Mouse (Mus musculus) intestine, embryonic 15.5 days (tissue): ENCODE data around the gene Ncam1. TPM values are rescaled to one million over a fixed set of nuclear protein-coding genes. Genes with fewer than 3 reads are reported as not detected.

Source experiments
- ATAC-seq: fragments of 200-750 bp; cut with Nextera tagmentation; 2 replicates; pipeline ENCODE4 v1.8.0; 2017; ENCODE audit warnings: moderate TSS enrichment, moderate library complexity
- H3K27ac ChIP-seq: fragments of 300-500 bp; sonication (generic); 2 replicates; pipeline ENCODE4 v1.5.1; 2015; ENCODE audit warnings: mild to moderate bottlenecking, inconsistent platforms
- H3K27me3 ChIP-seq: fragments of 300-500 bp; sonication (generic); replicated peaks from 2 replicates; pipeline ENCODE4 v1.6.1; 2015; ENCODE audit warnings: inconsistent platforms
- H3K36me3 ChIP-seq: fragments of 300-500 bp; sonication (generic); 2 replicates; pipeline ENCODE4 v1.6.1; 2015; ENCODE audit warnings: inconsistent platforms
- H3K4me1 ChIP-seq: fragments of 300-500 bp; sonication (generic); replicated peaks from 2 replicates; pipeline ENCODE4 v1.6.1; 2015; ENCODE audit warnings: inconsistent platforms
- H3K4me2 ChIP-seq: fragments of 300-500 bp; sonication (generic); replicated peaks from 2 replicates; pipeline ENCODE4 v1.6.1; 2015; ENCODE audit warnings: mild to moderate bottlenecking, inconsistent platforms
- H3K4me3 ChIP-seq: fragments of 300-500 bp; sonication (generic); replicated peaks from 2 replicates; pipeline ENCODE4 v1.5.1; 2015; ENCODE audit warnings: inconsistent platforms
- H3K9ac ChIP-seq: fragments of 300-500 bp; sonication (generic); 2 replicates; pipeline ENCODE4 v1.6.1; 2015; ENCODE audit warnings: inconsistent platforms
- H3K9me3 ChIP-seq: fragments of 300-500 bp; sonication (generic); 2 replicates; pipeline ENCODE4 v1.6.1; 2016; ENCODE audit warnings: inconsistent platforms
- WGBS: fragments of 180-500 bp; shearing (Covaris S2); methylation state at CpG from one replicate; pipeline ENCODE4 v1.1.7; 2015; 5-methylcytosine and 5-hydroxymethylcytosine counted together
- polyA plus RNA-seq: library from polyadenylated mRNA; unstranded; fragments of >200 nt; fragmentation: Nextera tagmentation; extraction: Ambion mirVana; gene quantifications from 2 replicates; pipeline ENCODE4 v1.2.1, GENCODE M21; 2015

Ncam1 gene
- polyA plus RNA-seq, 1 experiment from 2014 or later = 77.5 TPM

DNA sequence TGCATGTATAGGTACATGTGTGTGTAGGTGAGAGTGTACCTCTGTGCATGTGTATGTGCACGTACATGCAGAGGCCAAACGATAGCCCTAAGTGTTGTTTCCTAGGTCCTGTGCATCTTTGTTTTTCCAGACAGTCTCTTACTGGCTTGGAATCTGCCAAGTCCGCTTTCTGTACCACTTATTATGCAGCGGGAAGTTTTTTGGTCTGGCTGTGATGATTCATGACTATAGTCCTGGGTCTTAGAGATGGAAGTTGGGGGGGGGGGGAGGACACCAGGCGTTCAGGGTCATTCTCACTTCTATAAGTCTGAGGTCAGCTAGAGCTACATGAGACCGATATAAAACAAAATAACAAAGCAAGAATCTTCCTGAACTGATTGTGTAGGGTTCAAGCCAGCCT lies 173.8 kb downstream of the Ncam1 start:
- H3K4me1 ChIP-seq = no peaks in the 10 kb centered on the region
- 85% methylated on average over 6 of the region's 6 CpGs for WGBS
- H3K27ac ChIP-seq = no peak overlapping the region
- H3K4me2 ChIP-seq = no peak overlapping the region
- no peaks in the 10 kb centered on the region for H3K36me3 ChIP-seq
- H3K9me3 ChIP-seq = no peaks in the 10 kb centered on the region
- H3K27me3 ChIP-seq = no peaks in the 10 kb centered on the region
- no peak overlapping the region for H3K9ac ChIP-seq
- H3K4me3 ChIP-seq = no peak overlapping the region
- no peak for ATAC-seq

DNA sequence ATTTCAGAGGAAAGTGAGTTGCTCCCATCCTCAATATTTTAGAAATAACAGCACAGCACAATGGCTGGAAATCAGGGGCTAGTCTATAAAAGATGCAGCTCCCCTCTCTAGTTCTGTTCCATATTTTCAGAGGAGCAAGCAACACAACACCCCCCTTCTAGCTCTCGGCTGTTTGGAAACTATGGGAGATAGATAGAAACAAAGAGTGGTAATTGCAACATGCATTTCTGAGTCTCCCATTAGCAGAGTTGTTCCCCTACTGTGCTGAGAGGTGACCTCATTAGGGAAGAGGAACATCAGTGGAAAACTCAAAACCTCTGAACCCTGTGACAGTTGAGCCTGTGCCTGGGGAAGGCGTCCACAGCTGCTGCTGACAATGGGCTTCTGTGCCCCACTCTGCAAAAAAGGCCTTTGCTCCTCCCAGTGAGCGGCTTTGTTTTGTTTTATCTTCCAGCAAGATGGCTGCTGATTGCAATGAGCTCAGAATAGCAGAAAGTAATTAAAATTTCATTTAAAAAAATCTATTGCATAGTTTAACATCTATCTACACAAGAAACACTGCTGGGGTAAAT lies 174.7 kb downstream of the Ncam1 start:
- Histone ChIP-seq H3K36me3 (no peaks in the 10 kb centered on the region), H3K4me2 (no peak overlapping the region), H3K4me1 (no peaks in the 10 kb centered on the region), H3K4me3 (no peak overlapping the region), H3K9ac (no peak overlapping the region), H3K27me3 (no peaks in the 10 kb centered on the region), H3K9me3 (no peaks in the 10 kb centered on the region), H3K27ac (no peak overlapping the region)
- 70% methylated on average over 3 of the region's 3 CpGs for WGBS
- no peak for ATAC-seq

DNA sequence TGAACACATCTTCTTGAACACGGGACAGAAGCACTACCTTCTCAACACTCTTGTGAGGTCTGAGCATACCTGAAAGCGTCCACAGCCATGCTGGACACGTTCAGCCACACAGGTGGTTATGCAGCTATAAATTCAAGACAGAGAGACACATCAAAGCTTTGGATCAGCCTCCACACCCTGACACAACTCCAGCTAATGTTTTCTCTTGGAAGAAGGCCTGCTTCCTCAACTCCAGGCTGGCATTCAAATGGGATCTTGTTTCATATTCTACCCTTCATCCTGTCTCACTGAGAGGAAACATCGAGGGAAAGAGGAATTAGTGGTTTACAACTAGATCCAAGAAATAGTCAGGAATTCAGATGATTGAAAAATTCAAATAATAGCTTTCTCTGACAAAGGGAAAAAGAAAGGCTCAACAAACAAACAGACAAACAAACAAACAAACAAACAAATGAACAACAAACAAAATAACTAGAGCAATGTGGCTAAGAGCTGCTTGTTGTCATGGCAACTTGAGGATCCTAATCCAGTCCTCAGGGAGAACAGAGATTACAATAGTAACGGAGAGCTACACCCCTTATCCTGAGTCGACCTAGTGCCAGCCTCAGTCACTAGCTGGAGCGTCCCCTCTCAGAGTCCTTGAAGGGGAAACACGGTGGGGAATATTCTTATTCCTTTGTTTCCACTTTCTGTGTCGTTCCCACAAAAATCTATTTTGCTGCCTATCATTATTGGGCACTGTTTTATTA lies 175.6 kb downstream of the Ncam1 start:
- 78% methylated on average over 9 of the region's 9 CpGs for WGBS

DNA sequence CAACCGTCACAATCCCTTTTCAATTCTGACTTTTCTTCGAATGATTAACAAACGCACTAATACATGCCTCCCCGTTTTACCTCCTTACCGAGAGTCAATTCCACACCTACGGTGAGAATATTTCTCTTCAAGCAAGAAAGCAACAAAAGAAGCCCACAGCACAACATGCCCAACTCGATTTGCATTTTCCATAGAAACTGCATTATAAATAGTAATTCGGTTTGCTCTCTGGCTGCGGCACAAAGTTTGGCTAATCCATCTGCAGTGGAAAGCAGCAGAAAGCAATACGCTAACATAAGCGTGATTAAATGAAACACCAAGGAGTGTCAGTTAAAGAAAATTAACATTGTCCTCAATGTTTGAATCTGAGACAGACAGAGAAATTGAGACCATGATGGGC lies 177.0 kb downstream of the Ncam1 start:
- H3K4me3 ChIP-seq = no peak overlapping the region
- WGBS = 94% methylated on average over 11 of the region's 11 CpGs
- no peak overlapping the region for H3K27ac ChIP-seq
- ATAC-seq = no peak
- no peaks in the 10 kb centered on the region for H3K36me3 ChIP-seq
- no peak overlapping the region for H3K4me2 ChIP-seq
- no peaks in the 10 kb centered on the region for H3K9me3 ChIP-seq
- no peak overlapping the region for H3K9ac ChIP-seq
- no peaks in the 10 kb centered on the region for H3K4me1 ChIP-seq
- no peaks in the 10 kb centered on the region for H3K27me3 ChIP-seq

More for the DNA sequence above, 175.6 kb downstream of the Ncam1 start:
- Histone ChIP-seq H3K27ac (no peak overlapping the region), H3K9ac (no peak overlapping the region), H3K4me3 (no peak overlapping the region), H3K4me1 (no peaks in the 10 kb centered on the region), H3K9me3 (no peaks in the 10 kb centered on the region), H3K36me3 (no peaks in the 10 kb centered on the region), H3K27me3 (no peaks in the 10 kb centered on the region), H3K4me2 (no peak overlapping the region)
- no peak for ATAC-seq

DNA sequence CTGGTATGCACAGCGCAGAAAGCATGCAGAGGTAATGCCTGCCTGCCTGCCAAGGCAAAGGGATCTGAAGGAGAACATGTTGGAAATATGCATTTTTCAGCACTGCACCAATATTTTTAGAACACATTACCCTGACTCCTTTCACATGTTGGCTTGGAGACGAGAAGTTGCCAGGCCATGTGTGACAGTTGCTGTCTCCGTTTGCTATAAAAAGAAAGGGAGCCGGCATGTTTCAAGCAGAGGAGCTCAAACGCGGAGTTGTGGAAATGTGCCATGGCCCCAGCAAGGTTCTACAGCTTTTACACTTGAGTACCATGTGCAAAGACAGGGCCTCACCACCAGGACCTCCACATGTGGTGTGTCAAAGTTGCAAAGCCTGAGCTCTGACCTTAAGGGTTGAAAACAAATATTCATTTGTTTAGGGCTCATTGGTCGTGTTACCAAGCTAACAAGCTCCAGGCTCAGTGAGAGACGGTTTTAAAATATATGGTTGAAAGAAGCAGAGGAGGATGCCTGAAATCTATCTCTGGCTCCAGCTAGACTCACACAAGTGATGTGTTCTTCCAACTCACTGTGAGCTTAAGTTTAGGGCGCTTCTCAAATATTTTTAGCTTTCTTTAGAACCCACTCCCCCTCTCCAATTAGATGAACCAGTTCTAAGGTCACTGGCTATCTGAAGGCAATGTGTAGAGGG lies 179.9 kb downstream of the Ncam1 start:
- no peaks in the 10 kb centered on the region for H3K27me3 ChIP-seq
- H3K4me3 ChIP-seq = no peak overlapping the region
- no peaks in the 10 kb centered on the region for H3K9me3 ChIP-seq
- no peaks in the 10 kb centered on the region for H3K36me3 ChIP-seq
- no peak overlapping the region for H3K27ac ChIP-seq
- ATAC-seq = no peak
- WGBS = 84% methylated on average over 9 of the region's 9 CpGs
- H3K4me1 ChIP-seq = no peaks in the 10 kb centered on the region
- no peak overlapping the region for H3K9ac ChIP-seq
- no peak overlapping the region for H3K4me2 ChIP-seq

DNA sequence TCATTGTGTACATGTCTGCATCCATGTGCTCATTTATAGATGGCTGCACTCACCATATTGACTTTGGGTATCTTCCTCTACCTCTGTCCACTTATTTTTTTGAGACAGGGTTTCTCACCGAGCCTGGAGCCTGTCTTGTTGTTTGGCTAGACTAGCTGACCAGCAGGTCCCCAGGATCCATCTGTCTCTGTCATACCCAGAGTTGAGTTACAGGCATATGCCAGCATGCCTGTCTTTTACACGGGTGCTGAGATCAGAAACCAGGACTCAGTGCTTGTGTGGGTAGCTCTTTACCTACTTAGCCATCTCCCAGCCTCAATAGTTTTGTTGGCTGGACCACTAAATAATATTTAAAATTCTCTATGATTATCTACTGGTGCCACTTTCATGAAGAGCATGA lies 180.5 kb downstream of the Ncam1 start:
- ATAC-seq = no peak
- Histone ChIP-seq H3K36me3 (no peaks in the 10 kb centered on the region), H3K4me2 (no peak overlapping the region), H3K4me3 (no peak overlapping the region), H3K4me1 (no peaks in the 10 kb centered on the region), H3K9me3 (no peaks in the 10 kb centered on the region), H3K27me3 (no peaks in the 10 kb centered on the region), H3K9ac (no peak overlapping the region), H3K27ac (no peak overlapping the region)
- WGBS = 75% methylated on average over 2 of the region's 2 CpGs

DNA sequence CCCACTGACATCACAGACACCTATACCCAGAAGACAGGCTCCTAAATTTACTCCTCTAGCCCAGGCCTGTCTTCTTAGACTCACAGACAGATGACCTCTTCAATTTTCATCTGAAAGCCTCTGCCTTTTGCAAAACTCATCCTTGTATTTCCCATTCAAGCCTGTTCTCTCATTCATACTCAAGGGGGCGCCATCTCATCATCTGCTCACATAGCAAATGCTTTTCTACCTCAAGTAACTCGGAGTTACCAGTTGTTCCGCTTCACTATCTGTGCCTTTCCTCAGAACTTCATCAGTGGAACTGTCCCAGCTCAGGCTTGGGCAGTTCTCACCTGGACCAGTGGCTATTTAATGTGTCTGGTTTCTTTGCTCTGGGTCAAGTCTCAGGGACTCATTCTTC lies 181.5 kb downstream of the Ncam1 start:
- H3K9ac ChIP-seq = no peak overlapping the region
- H3K4me3 ChIP-seq = no peak overlapping the region
- WGBS = 16% methylated on average over 3 of the region's 3 CpGs
- H3K4me1 ChIP-seq = no peaks in the 10 kb centered on the region
- no peaks in the 10 kb centered on the region for H3K27me3 ChIP-seq
- no peak overlapping the region for H3K27ac ChIP-seq
- H3K36me3 ChIP-seq = no peaks in the 10 kb centered on the region
- no peak overlapping the region for H3K4me2 ChIP-seq
- ATAC-seq = no peak
- no peaks in the 10 kb centered on the region for H3K9me3 ChIP-seq

DNA sequence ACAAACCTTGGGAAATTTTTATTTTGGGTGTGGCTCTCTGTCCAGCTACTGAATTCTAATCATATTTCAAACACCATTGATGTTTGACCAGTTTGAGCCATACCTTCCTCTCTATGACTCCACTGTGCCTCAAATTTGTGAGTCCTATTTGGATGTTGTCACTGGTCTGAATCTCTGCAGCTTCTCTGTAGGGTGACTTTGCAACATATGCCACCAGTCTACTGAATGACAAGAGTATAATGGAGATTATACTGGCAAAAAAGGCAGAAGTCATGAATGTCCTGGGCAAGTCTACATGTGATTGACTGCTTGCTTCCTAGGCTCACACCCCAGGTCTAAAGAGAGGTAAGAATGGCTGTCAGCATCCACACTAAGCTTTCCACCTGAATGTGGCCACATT lies 186.3 kb downstream of the Ncam1 start:
- Histone ChIP-seq H3K36me3 (no peaks in the 10 kb centered on the region), H3K4me2 (no peak overlapping the region), H3K27me3 (no peaks in the 10 kb centered on the region), H3K4me3 (no peak overlapping the region), H3K4me1 (no peaks in the 10 kb centered on the region), H3K27ac (no peak overlapping the region), H3K9me3 (no peaks in the 10 kb centered on the region), H3K9ac (no peak overlapping the region)
- ATAC-seq = no peak

DNA sequence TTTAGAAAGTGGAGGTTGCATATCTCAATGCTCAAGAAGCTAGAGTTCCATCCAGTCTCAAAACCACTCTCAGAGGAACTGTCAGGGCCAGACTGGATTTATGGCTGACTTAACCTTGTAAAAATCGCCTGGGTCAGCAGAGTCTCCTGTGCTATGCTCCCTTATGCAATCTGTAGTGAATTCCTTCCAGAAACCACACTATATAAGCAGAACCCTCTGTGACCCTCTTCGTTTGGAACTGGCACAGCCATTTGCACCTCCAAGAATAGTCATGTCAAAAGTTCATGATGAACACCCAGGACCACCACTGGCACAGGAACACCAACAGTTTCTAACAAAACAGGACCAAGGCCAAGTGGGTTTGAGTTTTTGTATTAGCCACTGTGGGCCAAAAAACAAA lies 190.5 kb downstream of the Ncam1 start:
- Histone ChIP-seq H3K27ac (no peak overlapping the region), H3K4me3 (no peak overlapping the region), H3K4me2 (no peak overlapping the region), H3K4me1 (no peaks in the 10 kb centered on the region; the same call in 1 of the 2 replicates), H3K9ac (no peak overlapping the region), H3K36me3 (no peaks in the 10 kb centered on the region), H3K9me3 (no peaks in the 10 kb centered on the region), H3K27me3 (no peaks in the 10 kb centered on the region)
- WGBS = 55% methylated on average over 2 of the region's 2 CpGs
- ATAC-seq = no peak

DNA sequence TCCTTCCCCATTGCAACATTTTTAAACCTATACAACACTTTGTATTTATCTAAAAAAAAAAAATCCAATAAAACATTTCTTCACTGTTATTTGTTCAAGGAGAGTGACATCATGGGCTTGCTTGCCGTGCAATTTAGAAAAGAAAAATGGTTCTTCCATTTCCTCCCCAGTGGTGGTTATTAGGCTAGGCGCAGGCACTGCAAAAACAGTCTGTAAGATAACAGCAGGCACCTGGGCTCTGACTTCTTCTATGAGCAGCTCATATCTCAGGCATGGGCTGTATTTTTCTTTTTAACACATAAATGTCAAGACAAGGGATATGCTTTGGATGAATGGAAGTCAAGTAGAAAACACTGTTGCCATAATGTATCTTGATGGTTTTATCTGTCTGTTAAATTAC lies 192.0 kb downstream of the Ncam1 start:
- Histone ChIP-seq H3K9ac (no peak overlapping the region), H3K36me3 (no peaks in the 10 kb centered on the region), H3K9me3 (no peaks in the 10 kb centered on the region), H3K27me3 (no peaks in the 10 kb centered on the region), H3K27ac (no peak overlapping the region), H3K4me3 (no peak overlapping the region), H3K4me2 (no peak overlapping the region), H3K4me1 (no peaks in the 10 kb centered on the region; the same call in 1 of the 2 replicates)
- 15% methylated on average over 2 of the region's 2 CpGs for WGBS
- ATAC-seq = no peak

DNA sequence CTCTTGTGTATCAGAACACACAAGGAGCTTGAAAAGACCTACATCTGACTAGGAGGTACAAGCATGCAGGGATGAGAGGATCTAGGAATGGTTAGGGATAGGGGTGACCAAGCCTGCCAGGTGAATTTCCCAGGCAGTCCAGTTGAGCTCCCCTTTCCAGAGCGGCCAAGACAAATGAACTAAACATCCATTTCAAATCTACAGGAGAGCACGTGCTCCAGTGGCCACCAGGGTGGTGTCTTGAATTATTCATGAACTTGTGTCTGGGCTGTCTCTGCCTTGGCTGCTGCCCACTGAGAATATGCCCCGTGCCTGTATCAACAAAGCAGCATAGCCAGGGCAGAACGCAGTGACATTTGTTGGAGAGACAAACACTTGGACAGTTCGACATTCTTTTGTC lies 192.4 kb downstream of the Ncam1 start:
- Histone ChIP-seq H3K36me3 (no peaks in the 10 kb centered on the region), H3K4me2 (no peak overlapping the region), H3K27ac (no peak overlapping the region), H3K9ac (no peak overlapping the region), H3K4me3 (no peak overlapping the region), H3K27me3 (no peaks in the 10 kb centered on the region), H3K4me1 (no peaks in the 10 kb centered on the region; the same call in 1 of the 2 replicates), H3K9me3 (no peaks in the 10 kb centered on the region)
- 38% methylated on average over 5 of the region's 5 CpGs for WGBS
- no peak for ATAC-seq

DNA sequence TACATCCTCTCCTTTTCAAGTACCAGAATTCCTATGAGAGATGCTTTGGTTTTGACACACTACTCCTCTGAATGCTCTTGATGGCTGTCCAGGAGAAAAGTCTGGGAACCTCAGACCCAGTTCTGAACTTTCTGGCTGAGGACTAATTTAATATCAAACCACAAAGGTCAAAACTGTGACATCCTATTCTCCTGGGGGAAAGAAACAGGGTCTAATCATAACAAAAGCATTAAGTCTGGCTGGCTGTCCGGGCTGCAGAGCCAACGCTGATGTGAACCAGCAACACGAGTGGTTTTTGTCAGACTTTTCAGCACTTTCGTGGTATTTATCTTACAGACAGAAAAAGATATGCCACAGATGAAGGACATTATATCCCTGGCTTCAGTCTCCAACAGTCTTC lies 192.9 kb downstream of the Ncam1 start:
- WGBS = 36% methylated on average over 4 of the region's 4 CpGs
- Histone ChIP-seq H3K4me2 (no peak overlapping the region), H3K36me3 (no peaks in the 10 kb centered on the region), H3K4me1 (no peaks in the 10 kb centered on the region; the same call in 1 of the 2 replicates), H3K9me3 (no peaks in the 10 kb centered on the region), H3K4me3 (no peak overlapping the region), H3K27ac (no peak overlapping the region; the same call in 1 of the 2 replicates), H3K9ac (no peak overlapping the region), H3K27me3 (no peaks in the 10 kb centered on the region)
- no peak for ATAC-seq

DNA sequence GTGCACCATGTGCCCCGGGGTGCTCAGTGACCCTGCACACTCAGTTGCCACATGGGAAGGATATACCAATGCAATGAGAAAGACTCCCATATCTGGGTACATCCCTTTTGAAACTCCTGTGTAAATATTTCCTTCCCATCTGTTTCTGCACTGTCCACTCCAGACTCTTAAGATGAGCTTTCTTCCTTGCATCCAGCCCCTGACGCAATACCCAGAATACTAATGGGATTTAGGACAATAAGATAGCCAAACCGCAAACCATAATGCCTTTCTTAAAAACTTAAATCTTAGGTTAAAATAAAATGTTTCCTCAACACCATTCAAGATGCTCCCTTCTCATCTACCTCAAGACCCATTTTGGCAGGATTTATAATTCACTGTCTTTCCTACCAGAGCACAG lies 193.4 kb downstream of the Ncam1 start:
- H3K27ac ChIP-seq = no peak overlapping the region
- H3K4me3 ChIP-seq = no peak overlapping the region
- H3K4me2 ChIP-seq = no peak overlapping the region
- H3K27me3 ChIP-seq = no peaks in the 10 kb centered on the region
- H3K36me3 ChIP-seq = no peaks in the 10 kb centered on the region
- H3K4me1 ChIP-seq = no peaks in the 10 kb centered on the region; the same call in 1 of the 2 replicates
- no peak overlapping the region for H3K9ac ChIP-seq
- H3K9me3 ChIP-seq = no peaks in the 10 kb centered on the region
- WGBS = 74% methylated on average over 3 of the region's 3 CpGs
- no peak for ATAC-seq
